Mouse (Mus musculus) embryo, embryonic 9.5 days (tissue): Measurements from ENCODE around the gene H2-DMa.

Experiments used
- DNase-seq: peaks from one replicate; pipeline ENCODE4 v3.0.0-alpha.2; 2017; ENCODE audit errors: extremely low spot score

The H2-DMa gene

GRCm38 (mm10) chr17:34119249-34120179 is at the start of gene H2-DMa:
H2-DMa (plus strand) TSS chr17:34119541.
- peak; percentile 98 for DNase-seq

GRCm38 (mm10) chr17:34072091-34072490 is 47.2 kb upstream of the H2-DMa start:
- no peak for DNase-seq

GRCm38 (mm10) chr17:34075271-34075670 is 44.1 kb upstream of the H2-DMa start:
- DNase-seq, result peak; percentile 45

- DNase-seq, result peak; percentile 82
Measured at GRCm38 (mm10) chr17:34077549-34077948, 41.8 kb upstream of the H2-DMa start.

- no peak for DNase-seq
Measured at GRCm38 (mm10) chr17:34078148-34078547, 41.2 kb upstream of the H2-DMa start.

GRCm38 (mm10) chr17:34079002-34079401 is 40.3 kb upstream of the H2-DMa start:
- no peak for DNase-seq

GRCm38 (mm10) chr17:34079621-34080020 is 39.7 kb upstream of the H2-DMa start:
- DNase-seq, result peak; percentile 36

- DNase-seq, result no peak
Measured at GRCm38 (mm10) chr17:34083104-34083503, 36.2 kb upstream of the H2-DMa start.

GRCm38 (mm10) chr17:34087386-34087785 is 32.0 kb upstream of the H2-DMa start:
- no peak for DNase-seq

GRCm38 (mm10) chr17:34088124-34088523 is 31.2 kb upstream of the H2-DMa start:
- DNase-seq, result no peak

GRCm38 (mm10) chr17:34090923-34091322 is 28.4 kb upstream of the H2-DMa start:
- DNase-seq, result no peak

GRCm38 (mm10) chr17:34092197-34092875 is 27.0 kb upstream of the H2-DMa start, which contains the start of gene H2-Oa:
H2-Oa (plus strand) TSS chr17:34092340.
- DNase-seq, result no peak

GRCm38 (mm10) chr17:34093199-34093874 is 26.0 kb upstream of the H2-DMa start:
- peak; percentile 80 for DNase-seq

GRCm38 (mm10) chr17:34094283-34095035 is 24.9 kb upstream of the H2-DMa start:
- no peak for DNase-seq

- DNase-seq, result no peak
Measured at GRCm38 (mm10) chr17:34096497-34097010, 22.8 kb upstream of the H2-DMa start.

- DNase-seq, result no peak
Measured at GRCm38 (mm10) chr17:34097272-34097671, 22.1 kb upstream of the H2-DMa start.

- DNase-seq, result no peak
Measured at GRCm38 (mm10) chr17:34098709-34099479, 20.4 kb upstream of the H2-DMa start.

GRCm38 (mm10) chr17:34099531-34099930 is 19.8 kb upstream of the H2-DMa start:
- no peak for DNase-seq

- no peak for DNase-seq
Measured at GRCm38 (mm10) chr17:34101185-34101584, 18.2 kb upstream of the H2-DMa start.

- DNase-seq, result peak; percentile 83
Measured at GRCm38 (mm10) chr17:34101604-34102032, 17.7 kb upstream of the H2-DMa start.
